Mouse (Mus musculus): ENCODE measurements around the gene Cggbp1. TPM values are rescaled to one million over a fixed set of nuclear protein-coding genes. Genes with fewer than 3 reads are reported as not detected.

Cggbp1 gene
- polyA plus RNA-seq, 1 experiment from 2014 or later = 124 TPM

GRCm38 (mm10) chr16:64877314-64877713 is 25.5 kb downstream of the Cggbp1 start:
- H3K4me3 ChIP-seq (ENCODE audit: low read depth, low read length) = no peak overlapping the region
- no peaks in the 10 kb centered on the region; the same call in 1 of the 2 replicates for H3K4me1 ChIP-seq (ENCODE audit: control insufficient read depth, insufficient read depth, low read length)
- H3K36me3 ChIP-seq (ENCODE audit: control insufficient read depth, insufficient read depth, low read length) = no peaks in the 10 kb centered on the region
- 92% methylated on average over 3 of the region's 3 CpGs for WGBS
- H3K4me2 ChIP-seq = no peak overlapping the region
- no peak overlapping the region for H3K27ac ChIP-seq (ENCODE audit: low read depth, low read length)
- H3K9ac ChIP-seq (ENCODE audit: low read length) = no peak overlapping the region
- no peaks in the 10 kb centered on the region for H3K9me3 ChIP-seq (ENCODE audit: control insufficient read depth, low read length)
- ATAC-seq (ENCODE audit: low FRiP score) = no peak
- DNase-seq (ENCODE audit: low spot score, missing footprints) = no peak
- no peaks in the 10 kb centered on the region for H3K27me3 ChIP-seq (ENCODE audit: control insufficient read depth, insufficient read depth, low read length)

GRCm38 (mm10) chr16:64878611-64879132 is 26.9 kb downstream of the Cggbp1 start:
- no peak overlapping the region for H3K4me3 ChIP-seq (ENCODE audit: low read depth, low read length)
- H3K27ac ChIP-seq (ENCODE audit: low read depth, low read length) = no peak overlapping the region
- DNase-seq (ENCODE audit: low spot score, missing footprints) (no peak), ATAC-seq (ENCODE audit: low FRiP score) (no peak)
- no peaks in the 10 kb centered on the region for H3K27me3 ChIP-seq (ENCODE audit: control insufficient read depth, insufficient read depth, low read length)
- H3K9me3 ChIP-seq (ENCODE audit: control insufficient read depth, low read length) = no peaks in the 10 kb centered on the region
- no peak overlapping the region for H3K4me2 ChIP-seq
- H3K4me1 ChIP-seq (ENCODE audit: control insufficient read depth, insufficient read depth, low read length) = no peaks in the 10 kb centered on the region; the same call in 1 of the 2 replicates
- no peaks in the 10 kb centered on the region for H3K36me3 ChIP-seq (ENCODE audit: control insufficient read depth, insufficient read depth, low read length)
- WGBS = 88% methylated on average over 3 of the region's 3 CpGs
- no peak overlapping the region for H3K9ac ChIP-seq (ENCODE audit: low read length)

- Histone ChIP-seq H3K27me3 (ENCODE audit: control insufficient read depth, insufficient read depth, low read length) (no peaks in the 10 kb centered on the region), H3K27ac (ENCODE audit: low read depth, low read length) (no peak overlapping the region), H3K4me3 (ENCODE audit: low read depth, low read length) (no peak overlapping the region), H3K9ac (ENCODE audit: low read length) (no peak overlapping the region), H3K4me1 (ENCODE audit: control insufficient read depth, insufficient read depth, low read length) (no peaks in the 10 kb centered on the region), H3K36me3 (ENCODE audit: control insufficient read depth, insufficient read depth, low read length) (no peaks in the 10 kb centered on the region), H3K4me2 (no peak overlapping the region), H3K9me3 (ENCODE audit: control insufficient read depth, low read length) (no peaks in the 10 kb centered on the region)
- DNase-seq (ENCODE audit: low spot score, missing footprints) = no peak
- WGBS = 88% methylated on average over 5 of the region's 5 CpGs
- no peak for ATAC-seq (ENCODE audit: low FRiP score)
Measured at GRCm38 (mm10) chr16:64879735-64880134, 27.9 kb downstream of the Cggbp1 start.

- Histone ChIP-seq H3K27ac (ENCODE audit: low read depth, low read length) (no peak overlapping the region), H3K4me1 (ENCODE audit: control insufficient read depth, insufficient read depth, low read length) (no peaks in the 10 kb centered on the region), H3K4me2 (no peak overlapping the region), H3K36me3 (ENCODE audit: control insufficient read depth, insufficient read depth, low read length) (no peaks in the 10 kb centered on the region), H3K9ac (ENCODE audit: low read length) (no peak overlapping the region), H3K9me3 (ENCODE audit: control insufficient read depth, low read length) (no peaks in the 10 kb centered on the region), H3K4me3 (ENCODE audit: low read depth, low read length) (no peak overlapping the region), H3K27me3 (ENCODE audit: control insufficient read depth, insufficient read depth, low read length) (no peaks in the 10 kb centered on the region)
- ATAC-seq (ENCODE audit: low FRiP score) (no peak), DNase-seq (ENCODE audit: low spot score, missing footprints) (no peak)
- 73% methylated on average over 3 of the region's 3 CpGs for WGBS
Measured at GRCm38 (mm10) chr16:64880986-64881385, 29.2 kb downstream of the Cggbp1 start.

- H3K4me1 ChIP-seq (ENCODE audit: control insufficient read depth, insufficient read depth, low read length) = no peaks in the 10 kb centered on the region
- no peak overlapping the region for H3K9ac ChIP-seq (ENCODE audit: low read length)
- no peak overlapping the region for H3K27ac ChIP-seq (ENCODE audit: low read depth, low read length)
- no peaks in the 10 kb centered on the region for H3K27me3 ChIP-seq (ENCODE audit: control insufficient read depth, insufficient read depth, low read length)
- ATAC-seq (ENCODE audit: low FRiP score) = no peak
- no peak overlapping the region for H3K4me3 ChIP-seq (ENCODE audit: low read depth, low read length)
- H3K9me3 ChIP-seq (ENCODE audit: control insufficient read depth, low read length) = no peaks in the 10 kb centered on the region
- H3K36me3 ChIP-seq (ENCODE audit: control insufficient read depth, insufficient read depth, low read length) = no peaks in the 10 kb centered on the region
- DNase-seq (ENCODE audit: low spot score, missing footprints) = no peak
- WGBS = 78% methylated on average over 2 of the region's 2 CpGs
- no peak overlapping the region for H3K4me2 ChIP-seq
Measured at GRCm38 (mm10) chr16:64881442-64881841, 29.6 kb downstream of the Cggbp1 start.

GRCm38 (mm10) chr16:64883896-64884295 is 32.1 kb downstream of the Cggbp1 start:
- no peak overlapping the region for H3K4me2 ChIP-seq
- H3K9ac ChIP-seq (ENCODE audit: low read length) = no peak overlapping the region
- no peaks in the 10 kb centered on the region for H3K36me3 ChIP-seq (ENCODE audit: control insufficient read depth, insufficient read depth, low read length)
- H3K27me3 ChIP-seq (ENCODE audit: control insufficient read depth, insufficient read depth, low read length) = no peaks in the 10 kb centered on the region
- DNase-seq (ENCODE audit: low spot score, missing footprints) = no peak
- H3K4me3 ChIP-seq (ENCODE audit: low read depth, low read length) = no peak overlapping the region
- no peaks in the 10 kb centered on the region for H3K4me1 ChIP-seq (ENCODE audit: control insufficient read depth, insufficient read depth, low read length)
- WGBS = 69% methylated on average over 5 of the region's 5 CpGs
- peaks cover 1% of the 10 kb centered on the region; the same call in 1 of the 2 replicates for H3K9me3 ChIP-seq (ENCODE audit: control insufficient read depth, low read length)
- ATAC-seq (ENCODE audit: low FRiP score) = no peak
- no peak overlapping the region for H3K27ac ChIP-seq (ENCODE audit: low read depth, low read length)

- WGBS = 39% methylated on average over 3 of the region's 3 CpGs
- DNase-seq (ENCODE audit: low spot score, missing footprints) = no peak
Measured at GRCm38 (mm10) chr16:64884420-64884838, 32.6 kb downstream of the Cggbp1 start.

GRCm38 (mm10) chr16:64885142-64885541 is 33.3 kb downstream of the Cggbp1 start:
- Histone ChIP-seq H3K9me3 (ENCODE audit: control insufficient read depth, low read length) (peaks cover 2% of the 10 kb centered on the region; the same call in 1 of the 2 replicates), H3K27me3 (ENCODE audit: control insufficient read depth, insufficient read depth, low read length) (no peaks in the 10 kb centered on the region), H3K4me2 (no peak overlapping the region), H3K4me1 (ENCODE audit: control insufficient read depth, insufficient read depth, low read length) (no peaks in the 10 kb centered on the region), H3K36me3 (ENCODE audit: control insufficient read depth, insufficient read depth, low read length) (no peaks in the 10 kb centered on the region), H3K27ac (ENCODE audit: low read depth, low read length) (no peak overlapping the region), H3K9ac (ENCODE audit: low read length) (no peak overlapping the region), H3K4me3 (ENCODE audit: low read depth, low read length) (no peak overlapping the region)
- WGBS = 17% methylated on average over 3 of the region's 3 CpGs
- DNase-seq (ENCODE audit: low spot score, missing footprints) (no peak), ATAC-seq (ENCODE audit: low FRiP score) (peak; percentile 42; the same call in 1 of the 2 replicates)

More at GRCm38 (mm10) chr16:64884420-64884838, 32.6 kb downstream of the Cggbp1 start:
- no peaks in the 10 kb centered on the region for H3K27me3 ChIP-seq (ENCODE audit: control insufficient read depth, insufficient read depth, low read length)
- no peak overlapping the region for H3K4me3 ChIP-seq (ENCODE audit: low read depth, low read length)
- no peak overlapping the region for H3K27ac ChIP-seq (ENCODE audit: low read depth, low read length)
- no peaks in the 10 kb centered on the region for H3K36me3 ChIP-seq (ENCODE audit: control insufficient read depth, insufficient read depth, low read length)
- H3K4me2 ChIP-seq = no peak overlapping the region
- ATAC-seq (ENCODE audit: low FRiP score) = no peak
- H3K9ac ChIP-seq (ENCODE audit: low read length) = no peak overlapping the region
- no peaks in the 10 kb centered on the region for H3K4me1 ChIP-seq (ENCODE audit: control insufficient read depth, insufficient read depth, low read length)
- H3K9me3 ChIP-seq (ENCODE audit: control insufficient read depth, low read length) = peaks cover 2% of the 10 kb centered on the region; the same call in 1 of the 2 replicates

GRCm38 (mm10) chr16:64885547-64885946 is 33.8 kb downstream of the Cggbp1 start:
- Histone ChIP-seq H3K27ac (ENCODE audit: low read depth, low read length) (no peak overlapping the region), H3K9me3 (ENCODE audit: control insufficient read depth, low read length) (peaks cover 2% of the 10 kb centered on the region; the same call in 1 of the 2 replicates), H3K4me1 (ENCODE audit: control insufficient read depth, insufficient read depth, low read length) (no peaks in the 10 kb centered on the region), H3K4me3 (ENCODE audit: low read depth, low read length) (no peak overlapping the region), H3K36me3 (ENCODE audit: control insufficient read depth, insufficient read depth, low read length) (no peaks in the 10 kb centered on the region), H3K9ac (ENCODE audit: low read length) (no peak overlapping the region), H3K4me2 (no peak overlapping the region), H3K27me3 (ENCODE audit: control insufficient read depth, insufficient read depth, low read length) (no peaks in the 10 kb centered on the region)
- WGBS = 33% methylated on average over 4 of the region's 4 CpGs
- no peak for DNase-seq (ENCODE audit: low spot score, missing footprints)
- no peak; the same call in 1 of the 2 replicates for ATAC-seq (ENCODE audit: low FRiP score)
